Mouse (Mus musculus): ENCODE data around the gene Ak2. TPM values are rescaled to one million over a fixed set of nuclear protein-coding genes. Genes with fewer than 3 reads are reported as not detected.

The Ak2 gene
- total RNA-seq, 2 experiments from 2014 or later, result 27.8 to 31.3 TPM

GRCm38 (mm10) chr4:129047721-129048421 lies 56.1 kb downstream of the Ak2 start:
- H3K27ac ChIP-seq, result no peak overlapping the region
- intact Hi-C loops (cut with DNase I), result loop anchor here (5.0 kb wide), 1 partner anchor 56 kb away; the partner anchor contains the start of gene Ak2
- no peak for DNase-seq
- TF ChIP-seq CTCF (IDR thresholded peaks at IDR 0.05), result no peak
- H3K4me3 ChIP-seq, result peak overlapping the region; percentile 84

GRCm38 (mm10) chr4:129048501-129049305 lies 56.9 kb downstream of the Ak2 start:
- DNase-seq, result peak; percentile 64
- Histone ChIP-seq H3K27ac (peak overlapping the region; percentile 21), H3K4me3 (peak overlapping the region; percentile 84)
- intact Hi-C loops (cut with DNase I), result loop anchor here (5.0 kb wide), 1 partner anchor 56 kb away; the partner anchor contains the start of gene Ak2
- no peak for TF ChIP-seq CTCF (IDR thresholded peaks at IDR 0.05)

- no peak for DNase-seq
- peak overlapping the region; percentile 21 for H3K27ac ChIP-seq
- no peak; the same call in 1 of the 2 replicates for TF ChIP-seq CTCF (IDR thresholded peaks at IDR 0.05)
- intact Hi-C loops (cut with DNase I), result loop anchor here (5.0 kb wide), 1 partner anchor 57 kb away; the partner anchor contains the start of gene Ak2
- H3K4me3 ChIP-seq, result peak overlapping the region; percentile 84
These were observed 57.7 kb downstream of the Ak2 start for GRCm38 (mm10) chr4:129049306-129050011.

- H3K4me3 ChIP-seq, result no peak overlapping the region
- no peak for DNase-seq
- intact Hi-C loops (cut with DNase I), result no loop called here
- H3K27ac ChIP-seq, result no peak overlapping the region
- no peak for TF ChIP-seq CTCF (IDR thresholded peaks at IDR 0.05)
These were observed 58.6 kb downstream of the Ak2 start for GRCm38 (mm10) chr4:129050365-129050764.

- no peak overlapping the region for H3K27ac ChIP-seq
These were observed 59.2 kb downstream of the Ak2 start for GRCm38 (mm10) chr4:129050901-129051417.

GRCm38 (mm10) chr4:129051461-129052183 lies 59.9 kb downstream of the Ak2 start:
- Histone ChIP-seq H3K4me3 (no peak overlapping the region), H3K27ac (no peak overlapping the region)
- no peak for TF ChIP-seq CTCF (IDR thresholded peaks at IDR 0.05)
- intact Hi-C loops (cut with DNase I), result no loop called here
- no peak for DNase-seq

More at GRCm38 (mm10) chr4:129050901-129051417, 59.2 kb downstream of the Ak2 start:
- TF ChIP-seq CTCF (IDR thresholded peaks at IDR 0.05), result no peak
- intact Hi-C loops (cut with DNase I), result no loop called here
- no peak for DNase-seq
- no peak overlapping the region for H3K4me3 ChIP-seq

GRCm38 (mm10) chr4:129054757-129055156 lies 63.0 kb downstream of the Ak2 start:
- TF ChIP-seq CTCF (IDR thresholded peaks at IDR 0.05), result no peak
- DNase-seq, result no peak
- Histone ChIP-seq H3K27ac (no peak overlapping the region), H3K4me3 (no peak overlapping the region)
- intact Hi-C loops (cut with DNase I), result loop anchor here (5.0 kb wide), 1 partner anchor 32 kb away; no protein-coding TSS in a partner anchor

- no peak overlapping the region for H3K27ac ChIP-seq
These were observed 63.8 kb downstream of the Ak2 start for GRCm38 (mm10) chr4:129055562-129055961.

GRCm38 (mm10) chr4:129057533-129058206 lies 65.9 kb downstream of the Ak2 start:
- peak overlapping the region; percentile 96 for H3K4me3 ChIP-seq
- DNase-seq, result peak; percentile 98
- H3K27ac ChIP-seq, result peak overlapping the region; percentile 92
- intact Hi-C loops (cut with DNase I), result loop anchor here (2.0 to 5.0 kb wide), 2 partner anchors 23 to 35 kb away; no protein-coding TSS in a partner anchor
- no peak for TF ChIP-seq CTCF (IDR thresholded peaks at IDR 0.05)

More at GRCm38 (mm10) chr4:129055562-129055961, 63.8 kb downstream of the Ak2 start:
- H3K4me3 ChIP-seq, result no peak overlapping the region
- DNase-seq, result no peak
- intact Hi-C loops (cut with DNase I), result loop anchor here (5.0 kb wide), 1 partner anchor 33 kb away; no protein-coding TSS in a partner anchor
- TF ChIP-seq CTCF (IDR thresholded peaks at IDR 0.05), result no peak

- peak; percentile 66 for DNase-seq
- Histone ChIP-seq H3K4me3 (peak within 1 kb of the TSS; percentile 96), H3K27ac (peak within 1 kb of the TSS; percentile 92)
- intact Hi-C loops (cut with DNase I), result loop anchor here (5.0 kb wide), 1 partner anchor 36 kb away; no protein-coding TSS in a partner anchor
- no peak for TF ChIP-seq CTCF (IDR thresholded peaks at IDR 0.05)
These were observed 66.7 kb downstream of the Ak2 start, which contains the start of gene Rnf19b for GRCm38 (mm10) chr4:129058207-129059092. Rnf19b (plus strand) TSS chr4:129058271.
